Mouse (Mus musculus): ENCODE data around the gene Rps4x. TPM values are rescaled to one million over a fixed set of nuclear protein-coding genes. Genes with fewer than 3 reads are reported as not detected.
"Not testable (repeated sequence)": the region's sequence is repeated elsewhere in the genome, so short reads cannot be mapped to it uniquely, and the experiment has no call there.

Gene Rps4x
- polyA plus RNA-seq (2012), result 13.5 and 14.4 TPM in 2 replicates

GRCm38 (mm10) chrX:102188712-102189497 lies at the start of gene Rps4x:
Rps4x (minus strand) TSS chrX:102189394.
- TF ChIP-seq GATA1 (IDR thresholded peaks at IDR 0.05; ENCODE audit: low read length), result no peak
- TF ChIP-seq TAL1 (IDR thresholded peaks at IDR 0.05; ENCODE audit: low read length), result no peak
- H3K9me3 ChIP-seq (ENCODE audit: control insufficient read depth, low read length), result no peaks in the 10 kb centered on the region; the same call in 1 of the 2 replicates
- peaks cover 24% of the 10 kb centered on the region for H3K4me1 ChIP-seq (ENCODE audit: control insufficient read depth)
- H3K36me3 ChIP-seq (ENCODE audit: control insufficient read depth), result peaks cover 38% of the 10 kb centered on the region
- H3K27me3 ChIP-seq (ENCODE audit: control insufficient read depth), result peaks cover 7% of the 10 kb centered on the region
- H3K4me3 ChIP-seq (replicated peaks), result peak within 1 kb of the TSS; percentile 74

- H3K27me3 ChIP-seq (ENCODE audit: control insufficient read depth), result no peaks in the 10 kb centered on the region
These were observed 29.9 kb upstream of the Rps4x start for GRCm38 (mm10) chrX:102219126-102219525.

GRCm38 (mm10) chrX:102215356-102215755 lies 26.2 kb upstream of the Rps4x start:
- not testable (repeated sequence) for H3K4me1 ChIP-seq (ENCODE audit: control insufficient read depth); H3K27me3 ChIP-seq (ENCODE audit: control insufficient read depth); H3K4me3 ChIP-seq (replicated peaks); H3K9me3 ChIP-seq (ENCODE audit: control insufficient read depth, low read length); H3K36me3 ChIP-seq (ENCODE audit: control insufficient read depth)

More at GRCm38 (mm10) chrX:102219126-102219525, 29.9 kb upstream of the Rps4x start:
- Histone ChIP-seq H3K9me3 (ENCODE audit: control insufficient read depth, low read length) (no peaks in the 10 kb centered on the region), H3K4me1 (ENCODE audit: control insufficient read depth) (no peaks in the 10 kb centered on the region), H3K4me3 (replicated peaks) (no peak overlapping the region), H3K36me3 (ENCODE audit: control insufficient read depth) (no peaks in the 10 kb centered on the region)
- no peak for TF ChIP-seq TAL1 (IDR thresholded peaks at IDR 0.05; ENCODE audit: low read length)
- TF ChIP-seq GATA1 (IDR thresholded peaks at IDR 0.05; ENCODE audit: low read length), result no peak

- Histone ChIP-seq H3K36me3 (ENCODE audit: control insufficient read depth) (peaks cover 19% of the 10 kb centered on the region), H3K4me3 (replicated peaks) (no peak overlapping the region)
These were observed 1.6 kb upstream of the Rps4x start for GRCm38 (mm10) chrX:102190840-102191239.

GRCm38 (mm10) chrX:102189581-102189980 lies 387 bp upstream of the Rps4x start:
- peaks cover 31% of the 10 kb centered on the region for H3K36me3 ChIP-seq (ENCODE audit: control insufficient read depth)
- H3K4me1 ChIP-seq (ENCODE audit: control insufficient read depth), result peaks cover 24% of the 10 kb centered on the region
- H3K4me3 ChIP-seq (replicated peaks), result peak overlapping the region; percentile 74
- no peaks in the 10 kb centered on the region; the same call in 1 of the 2 replicates for H3K9me3 ChIP-seq (ENCODE audit: control insufficient read depth, low read length)
- TF ChIP-seq GATA1 (IDR thresholded peaks at IDR 0.05; ENCODE audit: low read length), result no peak
- TF ChIP-seq TAL1 (IDR thresholded peaks at IDR 0.05; ENCODE audit: low read length), result no peak
- peaks cover 9% of the 10 kb centered on the region for H3K27me3 ChIP-seq (ENCODE audit: control insufficient read depth)

More at GRCm38 (mm10) chrX:102190840-102191239, 1.6 kb upstream of the Rps4x start:
- Histone ChIP-seq H3K4me1 (ENCODE audit: control insufficient read depth) (peaks cover 21% of the 10 kb centered on the region), H3K9me3 (ENCODE audit: control insufficient read depth, low read length) (no peaks in the 10 kb centered on the region; the same call in 1 of the 2 replicates), H3K27me3 (ENCODE audit: control insufficient read depth) (peaks cover 14% of the 10 kb centered on the region)
- TF ChIP-seq GATA1 (IDR thresholded peaks at IDR 0.05; ENCODE audit: low read length), result no peak
- TF ChIP-seq TAL1 (IDR thresholded peaks at IDR 0.05; ENCODE audit: low read length), result no peak

GRCm38 (mm10) chrX:102187023-102187699 lies 2.0 kb downstream of the Rps4x start:
- Histone ChIP-seq H3K4me1 (ENCODE audit: control insufficient read depth) (peaks cover 24% of the 10 kb centered on the region), H3K9me3 (ENCODE audit: control insufficient read depth, low read length) (no peaks in the 10 kb centered on the region; the same call in 1 of the 2 replicates), H3K36me3 (ENCODE audit: control insufficient read depth) (peaks cover 52% of the 10 kb centered on the region), H3K4me3 (replicated peaks) (peak overlapping the region; percentile 74), H3K27me3 (ENCODE audit: control insufficient read depth) (peaks cover 3% of the 10 kb centered on the region; the same call in 1 of the 2 replicates)
- TF ChIP-seq TAL1 (IDR thresholded peaks at IDR 0.05; ENCODE audit: low read length) (no peak), GATA1 (IDR thresholded peaks at IDR 0.05; ENCODE audit: low read length) (no peak)

- TF ChIP-seq GATA1 (IDR thresholded peaks at IDR 0.05; ENCODE audit: low read length) (no peak), TAL1 (IDR thresholded peaks at IDR 0.05; ENCODE audit: low read length) (no peak)
- Histone ChIP-seq H3K4me1 (ENCODE audit: control insufficient read depth) (peaks cover 23% of the 10 kb centered on the region), H3K4me3 (replicated peaks) (no peak overlapping the region), H3K9me3 (ENCODE audit: control insufficient read depth, low read length) (no peaks in the 10 kb centered on the region), H3K27me3 (ENCODE audit: control insufficient read depth) (no peaks in the 10 kb centered on the region; the same call in 1 of the 2 replicates), H3K36me3 (ENCODE audit: control insufficient read depth) (peaks cover 55% of the 10 kb centered on the region)
These were observed 6.6 kb downstream of the Rps4x start for GRCm38 (mm10) chrX:102182575-102182974.

GRCm38 (mm10) chrX:102175538-102176287 lies 13.5 kb downstream of the Rps4x start:
- no peaks in the 10 kb centered on the region for H3K9me3 ChIP-seq (ENCODE audit: control insufficient read depth, low read length)
- no peaks in the 10 kb centered on the region; the same call in 1 of the 2 replicates for H3K27me3 ChIP-seq (ENCODE audit: control insufficient read depth)
- H3K36me3 ChIP-seq (ENCODE audit: control insufficient read depth), result peaks cover 5% of the 10 kb centered on the region
- H3K4me3 ChIP-seq (replicated peaks), result no peak overlapping the region
- H3K4me1 ChIP-seq (ENCODE audit: control insufficient read depth), result peaks cover 24% of the 10 kb centered on the region
- no peak for TF ChIP-seq GATA1 (IDR thresholded peaks at IDR 0.05; ENCODE audit: low read length)
- no peak for TF ChIP-seq TAL1 (IDR thresholded peaks at IDR 0.05; ENCODE audit: low read length)

Data from erythroblast, embryonic 14.5 days (primary cell).